Mouse (Mus musculus) G1E (cell line): ENCODE results near the gene Sult1c2.

ENCODE experiments used
- CTCF ChIP-seq: IDR thresholded peaks from 2 replicates; pipeline ENCODE4 v1.5.1; 2012; ENCODE audit warnings: low read depth, low read length, inconsistent platforms, mixed read lengths
- GATA1 ChIP-seq: IDR thresholded peaks from 2 replicates; pipeline ENCODE4 v1.6.1; 2012; ENCODE audit warnings: borderline replicate concordance, low read length, inconsistent platforms, mixed read lengths
- GATA2 ChIP-seq: IDR thresholded peaks from 2 replicates; pipeline ENCODE4 v1.6.1; 2012; ENCODE audit warnings: low read depth, low read length, inconsistent platforms, borderline replicate concordance
- POLR2AphosphoS5 ChIP-seq: IDR thresholded peaks from 2 replicates; pipeline ENCODE4 v1.6.1; 2012; ENCODE audit warnings: low read depth, low read length, inconsistent platforms; ENCODE audit not compliant: insufficient replicate concordance
- TAL1 ChIP-seq: conservative IDR thresholded peaks from 2 replicates; pipeline ENCODE4 v1.6.1; 2012; ENCODE audit warnings: low read depth, low read length, inconsistent platforms, mixed read lengths

DNA sequence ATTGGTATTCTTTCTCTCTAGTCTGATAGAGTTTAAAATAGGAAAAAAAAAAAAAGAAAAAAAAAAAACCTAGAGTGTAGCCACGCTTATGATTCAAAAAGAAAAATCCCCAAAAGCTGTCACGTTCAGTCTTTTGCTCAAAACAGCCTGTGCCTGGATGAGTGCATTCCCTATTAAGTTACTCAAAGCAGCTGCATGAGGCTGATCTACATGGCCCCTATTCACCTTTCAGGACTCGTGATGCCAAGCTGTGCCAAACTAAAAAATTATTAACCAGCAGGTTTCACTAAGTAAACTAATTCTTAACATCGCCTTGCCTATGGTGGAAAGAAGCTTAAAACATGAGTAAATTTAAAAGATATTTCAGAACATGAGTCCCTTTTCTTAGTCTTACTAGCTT lies at the start of gene Sult1c2:
- TF ChIP-seq CTCF: no peak
- no peak for TF ChIP-seq GATA1
- no peak for TF ChIP-seq TAL1
- TF ChIP-seq POLR2AphosphoS5: no peak
- no peak for TF ChIP-seq GATA2
